Mouse (Mus musculus) embryo, embryonic 10 days (tissue): Measurements from ENCODE around the gene Pak4.
A peak's percentile ranks its signal among the peaks of the same experiment; 100 is the strongest.

ENCODE experiments used
- DNase-seq: peaks from one replicate; pipeline ENCODE4 v3.0.0-alpha.2; 2015; ENCODE audit warnings: low spot score

Pak4 gene

GRCm38 (mm10) chr7:28587644-28588043, 10.3 kb downstream of the Pak4 start:
- peak; percentile 67 for DNase-seq

- DNase-seq, result no peak
Observed at GRCm38 (mm10) chr7:28586663-28587411, 11.1 kb downstream of the Pak4 start.

GRCm38 (mm10) chr7:28585001-28585400, 13.0 kb downstream of the Pak4 start:
- DNase-seq, result no peak

DNA sequence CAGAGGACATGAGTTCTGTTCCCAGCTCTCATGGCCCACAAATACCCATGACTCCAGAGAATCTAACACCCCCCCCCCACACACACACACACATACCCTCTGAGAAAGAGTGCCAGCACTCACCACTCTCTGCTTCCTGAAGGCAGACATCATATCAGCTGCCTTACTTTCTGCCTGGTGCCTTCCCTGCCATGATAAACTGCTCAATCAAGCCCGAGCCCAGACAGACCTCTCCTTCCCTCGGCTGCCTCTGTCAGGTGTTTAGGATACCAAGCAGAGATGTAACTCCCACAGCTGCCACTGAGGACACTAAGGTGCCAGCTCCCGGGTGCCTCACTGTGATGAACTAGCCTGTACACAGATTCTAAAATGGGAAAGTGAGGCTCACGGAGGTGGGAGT, 13.5 kb downstream of the Pak4 start:
- no peak for DNase-seq

DNA sequence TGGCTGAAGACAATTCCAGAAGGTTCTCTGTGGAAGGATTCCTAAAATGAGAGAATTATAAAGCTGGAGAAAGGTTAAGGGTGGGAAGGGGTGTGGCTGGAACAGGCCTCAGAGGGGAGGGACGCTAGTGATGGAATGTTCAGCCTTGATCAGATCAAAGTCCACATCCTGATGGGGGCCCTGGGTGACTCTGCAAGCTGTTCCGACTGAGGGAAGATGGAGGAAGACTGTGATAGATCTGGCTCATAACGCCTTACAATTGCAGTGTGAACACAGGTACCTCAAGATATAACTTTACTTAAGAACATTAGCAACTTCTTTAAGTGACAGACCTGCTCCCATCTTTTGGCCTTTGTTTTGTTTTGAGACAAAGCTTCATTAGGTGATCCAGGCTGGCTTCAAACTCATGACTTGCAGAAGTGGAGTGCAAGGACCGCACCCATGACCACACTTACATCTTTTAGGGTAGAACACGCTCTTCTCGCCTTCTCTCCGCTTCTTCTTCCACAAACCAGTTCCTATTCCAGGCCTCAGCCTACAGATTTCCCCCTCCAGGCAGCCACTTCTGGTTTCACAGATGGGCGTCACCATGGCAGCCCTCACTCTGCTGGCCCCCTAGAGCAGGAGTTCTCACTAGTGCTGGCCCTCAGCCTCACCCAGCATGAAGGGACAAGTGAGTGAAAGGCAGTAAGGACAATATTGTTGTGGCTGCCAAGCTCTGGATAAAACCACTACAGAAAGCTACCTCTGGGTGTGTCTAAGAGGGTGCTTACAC, 14.2 kb downstream of the Pak4 start:
- no peak for DNase-seq

DNA sequence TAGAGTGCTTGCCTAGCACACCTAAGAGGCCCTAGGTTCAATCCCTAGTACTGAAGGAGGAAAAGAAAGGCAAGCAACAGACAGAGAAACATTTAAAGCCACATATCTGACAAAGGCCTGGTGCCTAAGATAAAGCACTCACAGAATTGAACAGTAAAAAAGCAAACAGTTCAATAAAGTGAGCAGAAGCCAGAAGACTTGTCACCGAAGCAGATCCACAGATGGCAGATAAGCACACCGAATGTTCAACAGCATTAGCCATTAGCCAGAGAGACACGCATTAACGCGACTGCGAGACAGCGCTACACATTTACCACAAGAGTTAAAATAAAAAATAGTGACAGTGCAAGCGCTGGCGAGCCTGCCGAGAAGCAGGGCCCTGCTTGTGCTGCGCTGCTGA, 15.1 kb downstream of the Pak4 start:
- DNase-seq, result no peak

DNA sequence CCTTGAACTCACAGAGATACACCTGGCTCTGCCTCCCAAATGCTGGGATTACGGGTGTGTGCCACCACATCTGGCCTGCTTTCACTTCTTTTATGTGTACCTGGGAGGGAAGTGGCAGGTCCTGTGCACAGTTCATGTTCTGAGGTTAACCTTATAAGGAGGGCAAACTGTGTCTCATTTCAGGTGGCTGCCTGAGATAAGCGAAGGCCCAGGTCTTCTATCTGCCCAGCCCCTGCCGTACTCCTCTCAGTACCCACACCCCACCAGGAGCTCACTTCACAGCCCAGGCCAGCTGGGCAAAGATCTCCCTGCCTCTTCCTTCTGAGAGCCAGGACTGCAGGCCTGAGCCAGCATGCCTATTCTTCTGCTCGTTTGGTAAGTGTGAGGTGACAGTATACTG, 16.3 kb downstream of the Pak4 start:
- DNase-seq, result no peak

DNA sequence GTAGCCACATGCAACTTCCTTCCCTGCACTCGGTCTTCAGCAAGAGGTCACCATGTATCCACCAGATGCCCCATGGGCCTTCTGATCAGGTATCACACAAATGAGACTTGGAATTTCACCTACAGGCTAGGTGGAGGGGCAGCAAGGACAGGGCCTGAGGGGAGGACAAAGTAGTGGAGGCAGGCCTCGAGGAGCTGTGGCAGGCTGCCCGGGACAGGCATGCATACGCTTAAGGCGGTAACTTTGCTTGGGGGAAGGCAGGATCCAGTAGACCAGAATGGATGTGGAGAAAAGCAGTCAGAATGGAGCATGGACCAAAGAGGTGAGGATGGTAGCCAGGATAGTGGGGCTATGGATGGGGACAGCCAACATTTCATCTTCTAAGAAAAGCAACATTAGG, 18.2 kb downstream of the Pak4 start:
- no peak for DNase-seq

DNA sequence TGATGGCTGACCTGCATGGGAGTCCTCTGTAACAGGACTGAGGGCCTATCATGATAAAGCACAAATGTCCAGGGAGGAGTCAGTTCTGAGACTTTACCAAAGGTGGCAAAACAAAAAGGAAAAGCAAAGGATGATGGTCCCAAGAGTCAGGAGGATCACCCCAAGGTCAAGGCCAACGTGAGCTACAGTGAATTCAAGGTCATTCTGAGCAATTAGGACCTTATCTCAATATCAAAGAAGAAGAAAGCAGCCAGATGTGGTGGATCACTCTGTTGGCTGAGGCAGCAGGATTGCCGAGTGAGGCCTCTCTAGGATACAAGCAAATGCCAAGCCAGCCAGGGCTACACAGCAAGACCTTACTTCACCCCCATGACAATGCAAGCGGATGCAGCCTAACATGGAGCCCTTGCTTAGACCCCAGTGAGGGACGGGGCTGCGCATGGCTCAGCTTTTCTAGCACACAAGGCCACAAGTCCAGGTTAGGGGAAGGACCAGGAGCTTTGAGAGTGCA, 19.4 kb downstream of the Pak4 start:
- DNase-seq, result no peak

DNA sequence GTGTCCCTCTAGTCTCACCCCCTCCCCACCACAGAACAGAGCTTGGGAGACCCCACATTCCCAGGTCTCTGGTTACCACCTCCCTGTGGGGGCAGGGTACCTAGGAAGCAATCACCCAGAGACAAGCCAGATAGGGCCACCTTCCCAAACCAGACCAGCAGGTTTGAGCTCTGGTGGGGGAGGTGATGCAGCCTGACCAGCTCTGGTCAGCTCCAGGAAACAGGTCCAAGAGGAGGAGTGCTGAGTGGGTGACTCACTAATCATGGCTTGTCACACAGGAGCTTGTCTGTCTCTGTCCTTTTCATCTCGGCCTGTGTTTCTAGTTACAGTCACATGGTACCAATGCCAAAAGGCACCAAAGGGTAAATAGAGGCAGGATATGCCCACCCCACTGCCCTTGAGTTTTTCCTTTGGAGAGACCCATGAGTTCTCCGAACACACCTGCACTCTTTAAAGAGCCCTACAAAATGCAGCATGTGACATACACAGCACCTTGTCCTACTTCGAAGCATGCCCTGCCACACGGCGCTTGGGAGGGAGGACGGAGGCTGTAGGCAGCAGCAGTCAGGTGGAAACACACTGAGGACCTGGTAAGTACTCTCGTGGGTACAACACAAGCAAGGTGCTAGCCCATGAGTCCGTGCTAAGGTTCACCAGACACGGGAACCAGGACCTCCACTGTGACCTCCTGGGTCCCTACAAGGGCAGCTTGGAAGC, 20.0 kb downstream of the Pak4 start:
- peak; percentile 53 for DNase-seq

DNA sequence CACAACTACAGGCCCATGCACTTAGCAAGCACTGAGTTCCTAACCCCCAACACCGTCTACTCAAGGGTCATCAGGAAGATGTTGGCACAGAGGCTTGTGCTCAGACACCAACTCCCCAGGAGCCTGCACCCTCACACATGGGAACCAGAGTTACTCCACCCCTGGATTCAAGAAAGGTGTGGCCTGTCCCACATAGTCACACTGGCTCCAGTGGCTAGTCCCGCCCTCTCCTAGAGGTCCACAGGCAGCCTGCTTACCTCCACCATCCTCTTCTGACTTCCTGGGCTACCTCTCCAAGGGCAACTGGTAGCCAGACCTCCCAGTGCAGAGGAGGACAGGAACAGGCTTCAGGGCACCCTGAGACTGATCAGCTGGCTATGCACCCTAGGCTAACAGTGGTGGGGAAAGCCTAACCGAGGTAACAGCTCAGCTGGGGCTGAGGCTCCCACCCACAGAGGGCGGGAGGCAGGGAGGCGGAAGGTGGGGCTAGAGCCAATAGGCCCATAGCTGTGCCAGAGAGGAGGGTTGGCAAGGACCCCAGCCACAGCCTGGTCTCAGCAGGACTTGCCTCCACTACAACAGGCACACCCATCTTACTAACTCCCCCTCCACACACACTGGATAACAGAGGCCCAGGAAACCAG, 21.6 kb downstream of the Pak4 start:
- no peak for DNase-seq

GRCm38 (mm10) chr7:28575597-28575996, 22.4 kb downstream of the Pak4 start:
- DNase-seq, result no peak

GRCm38 (mm10) chr7:28573236-28573635, 24.7 kb downstream of the Pak4 start:
- no peak for DNase-seq

- no peak for DNase-seq
Observed at GRCm38 (mm10) chr7:28572689-28573088, 25.3 kb downstream of the Pak4 start.

DNA sequence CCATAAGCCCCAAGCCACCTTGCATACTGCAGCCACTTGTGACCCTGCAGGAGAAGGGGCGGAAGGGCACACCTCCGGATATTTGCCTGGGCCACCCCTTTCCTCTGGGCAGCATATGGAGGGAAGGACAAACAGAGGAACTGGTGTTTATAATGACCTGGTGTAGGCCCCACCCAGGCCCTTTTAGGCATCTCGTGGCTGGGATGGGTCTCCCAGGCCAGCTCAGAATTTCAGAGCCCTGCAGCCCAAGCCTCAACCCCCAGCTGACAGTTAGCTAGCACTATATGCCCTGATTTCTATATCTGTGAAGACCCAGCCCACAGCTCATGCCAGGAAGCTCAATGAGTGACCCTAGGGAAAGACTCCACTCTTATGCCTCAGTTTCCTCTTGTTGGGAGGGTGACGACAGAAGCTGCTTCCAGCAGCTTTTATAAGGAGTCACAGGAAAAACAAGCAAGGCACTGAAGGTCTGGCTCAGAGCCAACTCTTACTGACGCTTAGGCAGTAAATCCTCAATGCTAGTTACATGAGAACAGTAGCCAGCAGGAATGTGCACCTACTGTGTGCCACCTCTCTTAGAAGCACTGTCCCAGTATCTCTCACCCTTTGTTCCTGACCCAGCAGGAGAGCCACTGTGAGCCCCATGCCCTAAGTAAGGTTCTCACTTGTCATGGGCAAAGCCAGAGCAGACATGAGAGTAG, 26.9 kb downstream of the Pak4 start:
- DNase-seq, result no peak

GRCm38 (mm10) chr7:28570291-28570981, 27.5 kb downstream of the Pak4 start:
- DNase-seq, result peak; percentile 52

GRCm38 (mm10) chr7:28568253-28568652, 29.7 kb downstream of the Pak4 start:
- DNase-seq, result peak; percentile 64

GRCm38 (mm10) chr7:28567539-28567938, 30.4 kb downstream of the Pak4 start:
- no peak for DNase-seq

DNA sequence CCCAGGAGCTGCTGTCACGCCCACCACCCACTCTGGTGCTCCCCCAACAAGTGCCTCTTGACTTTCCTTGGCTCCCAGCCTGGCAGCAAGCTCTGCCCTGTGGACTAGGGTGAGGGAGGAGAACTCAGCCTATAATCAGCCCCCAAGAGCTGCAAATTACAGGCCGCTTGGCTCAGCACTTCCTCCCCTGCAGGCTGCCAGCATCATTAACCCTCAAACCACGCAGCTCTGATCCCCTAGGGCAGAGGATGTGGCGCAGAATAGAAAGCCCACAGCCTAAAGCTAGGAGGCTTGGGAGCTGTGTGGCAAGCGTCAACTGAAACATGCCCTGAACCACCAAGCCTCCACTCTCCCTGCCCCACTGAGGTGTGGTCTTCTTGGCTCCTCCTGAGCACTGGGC, 32.6 kb downstream of the Pak4 start:
- DNase-seq, result no peak

DNA sequence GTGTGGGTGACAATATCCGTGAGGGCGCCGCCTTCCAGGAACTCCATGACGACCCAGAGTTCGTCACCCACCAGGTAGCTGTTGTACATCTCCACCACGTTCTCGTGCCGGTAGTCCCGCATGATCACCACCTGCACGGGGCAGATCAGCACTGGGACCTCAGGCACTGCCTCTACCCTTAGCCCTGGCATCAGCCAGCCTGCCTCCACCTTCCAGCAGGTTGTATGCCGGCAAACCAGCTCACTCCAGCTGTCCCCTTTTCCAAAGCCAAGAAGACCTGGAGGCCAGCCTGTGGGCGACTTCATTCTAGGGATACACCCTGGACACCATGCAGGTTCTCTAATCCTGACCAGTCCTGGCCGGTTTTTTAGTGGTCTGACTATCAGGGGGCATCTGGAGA, 35.0 kb downstream of the Pak4 start:
- DNase-seq, result no peak

- DNase-seq, result no peak
Observed at GRCm38 (mm10) chr7:28562371-28562770, 35.6 kb downstream of the Pak4 start.
